Mouse (Mus musculus) forebrain, embryonic 16.5 days (tissue): ENCODE measurements around the gene Lelp1. TPM values are rescaled to one million over a fixed set of nuclear protein-coding genes. Genes with fewer than 3 reads are reported as not detected.

Experiments
- ATAC-seq: fragments of 200-750 bp; cut with Nextera tagmentation; 2 replicates; pipeline ENCODE4 v1.8.0; 2017; ENCODE audit warnings: mild to moderate bottlenecking, moderate library complexity
- H3K27ac ChIP-seq: fragments of 300-500 bp; sonication (generic); 2 replicates; pipeline ENCODE4 v1.5.1; 2014; ENCODE audit warnings: low read length, control low read depth
- H3K27me3 ChIP-seq: fragments of 300-500 bp; sonication (generic); replicated peaks from 2 replicates; pipeline ENCODE4 v1.6.1; 2014; ENCODE audit warnings: low read length; ENCODE audit not compliant: control insufficient read depth, insufficient read depth
- H3K36me3 ChIP-seq: fragments of 300-500 bp; sonication (generic); 2 replicates; pipeline ENCODE4 v1.6.1; 2014; ENCODE audit not compliant: control insufficient read depth, insufficient read depth
- H3K4me1 ChIP-seq: fragments of 300-500 bp; sonication (generic); replicated peaks from 2 replicates; pipeline ENCODE4 v1.6.1; 2014; ENCODE audit warnings: low read length; ENCODE audit not compliant: control insufficient read depth, insufficient read depth
- H3K4me2 ChIP-seq: fragments of 300-500 bp; sonication (generic); 2 replicates; pipeline ENCODE4 v1.6.1; 2014; ENCODE audit warnings: mild to moderate bottlenecking, low read length, control low read depth
- H3K4me3 ChIP-seq: fragments of 300-500 bp; sonication (generic); replicated peaks from 2 replicates; pipeline ENCODE4 v1.5.1; 2014; ENCODE audit warnings: mild to moderate bottlenecking, low read length, control low read depth
- H3K9ac ChIP-seq: fragments of 300-500 bp; sonication (generic); replicated peaks from 2 replicates; pipeline ENCODE4 v1.6.1; 2014; ENCODE audit warnings: low read depth, low read length, control low read depth
- H3K9me3 ChIP-seq: fragments of 300-500 bp; sonication (generic); 2 replicates; pipeline ENCODE4 v1.6.1; 2016; ENCODE audit warnings: low read length; ENCODE audit not compliant: control insufficient read depth
- WGBS: fragments of 180-500 bp; shearing (Covaris S2); extraction: QIAGEN DNeasy Blood & Tissue Kit; methylation state at CpG from one replicate; pipeline ENCODE4 v1.1.7; 2014; 5-methylcytosine and 5-hydroxymethylcytosine counted together
- polyA plus RNA-seq: library from polyadenylated mRNA; unstranded; fragments of >200 nt; fragmentation: Nextera tagmentation; extraction: Ambion mirVana; gene quantifications from 2 replicates; pipeline ENCODE4 v1.2.1, GENCODE M21; 2015

The Lelp1 gene
- not detected in 2 replicates for polyA plus RNA-seq

DNA sequence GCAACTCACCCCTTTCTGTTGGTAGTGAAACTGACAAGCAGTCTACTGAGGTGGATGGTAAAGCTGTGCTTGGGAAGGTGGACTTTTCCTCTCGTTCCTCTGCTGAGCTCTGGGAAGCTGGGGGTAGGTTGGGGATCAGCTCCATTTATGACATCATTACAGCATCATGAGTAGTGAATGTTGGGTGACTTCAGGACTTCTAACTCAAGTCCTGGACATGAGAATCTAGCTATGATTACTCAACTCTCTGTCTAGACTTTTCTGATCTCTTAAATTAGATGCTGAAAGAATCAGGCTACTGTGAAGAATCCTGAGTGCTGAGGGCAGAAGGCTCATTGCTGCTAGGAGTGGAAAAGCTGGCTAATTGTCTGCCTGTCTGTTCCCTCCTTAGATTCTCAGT lies at the start of gene Lelp1:
Lelp1 (minus strand) TSS at position 101 of the 400 bp plus-strand sequence.
- WGBS, result 79% methylated on average over 1 of the region's 1 CpGs
- ATAC-seq, result no peak
- Histone ChIP-seq H3K27me3 (no peaks in the 10 kb centered on the region), H3K9ac (no peak within 1 kb of the TSS), H3K4me2 (no peak within 1 kb of the TSS), H3K27ac (no peak within 1 kb of the TSS), H3K36me3 (no peaks in the 10 kb centered on the region), H3K4me3 (no peak within 1 kb of the TSS), H3K4me1 (no peaks in the 10 kb centered on the region), H3K9me3 (no peaks in the 10 kb centered on the region)

DNA sequence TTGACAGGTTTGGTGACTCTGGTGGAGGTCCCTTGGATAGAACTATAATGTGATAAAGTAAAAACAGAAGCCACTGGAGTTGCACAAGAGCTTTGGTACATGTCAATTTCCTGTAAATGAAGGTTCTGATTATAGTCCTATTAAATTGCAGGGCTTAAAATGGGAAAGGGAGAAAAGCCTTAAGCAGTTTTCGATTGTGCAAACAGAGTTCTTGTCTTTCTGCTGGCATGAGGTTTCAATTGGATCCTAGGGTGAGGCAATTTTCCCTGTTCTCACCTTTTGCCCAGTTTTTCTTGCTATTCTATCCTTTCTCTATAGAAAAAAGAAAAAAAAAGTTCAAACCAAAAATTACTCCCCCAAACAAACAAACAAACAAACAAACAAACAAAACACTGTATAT lies 34.3 kb upstream of the Lelp1 start:
- Histone ChIP-seq H3K4me3 (no peak overlapping the region), H3K4me1 (no peaks in the 10 kb centered on the region), H3K27me3 (no peaks in the 10 kb centered on the region), H3K27ac (no peak overlapping the region), H3K36me3 (no peaks in the 10 kb centered on the region), H3K9me3 (no peaks in the 10 kb centered on the region), H3K4me2 (no peak overlapping the region), H3K9ac (no peak overlapping the region)
- ATAC-seq, result no peak
- WGBS, result 76% methylated on average over 1 of the region's 1 CpGs

DNA sequence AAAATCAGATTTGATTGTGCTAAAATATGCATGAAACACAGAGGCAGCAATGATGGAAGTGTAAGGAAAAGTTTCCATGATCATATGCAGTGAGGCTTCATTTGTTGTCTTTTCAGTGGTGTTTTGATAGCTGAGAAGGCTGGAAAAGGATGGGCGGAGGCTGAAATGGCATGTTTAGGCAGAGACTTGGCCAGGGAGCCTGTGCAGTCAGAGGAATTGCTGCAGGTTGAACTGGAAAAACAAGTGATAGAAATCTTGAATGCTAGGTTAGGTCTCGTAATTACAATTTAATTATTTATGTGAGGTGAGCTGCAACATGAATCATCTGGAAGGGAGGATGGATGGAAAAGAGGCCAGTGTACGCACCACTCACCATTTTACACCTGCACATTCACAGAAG lies 27.3 kb upstream of the Lelp1 start:
- Histone ChIP-seq H3K4me3 (no peak overlapping the region), H3K27me3 (no peaks in the 10 kb centered on the region), H3K27ac (no peak overlapping the region), H3K4me1 (no peaks in the 10 kb centered on the region), H3K9me3 (no peaks in the 10 kb centered on the region), H3K4me2 (no peak overlapping the region), H3K36me3 (no peaks in the 10 kb centered on the region), H3K9ac (no peak overlapping the region)
- ATAC-seq, result no peak
- WGBS, result 90% methylated on average over 3 of the region's 3 CpGs

DNA sequence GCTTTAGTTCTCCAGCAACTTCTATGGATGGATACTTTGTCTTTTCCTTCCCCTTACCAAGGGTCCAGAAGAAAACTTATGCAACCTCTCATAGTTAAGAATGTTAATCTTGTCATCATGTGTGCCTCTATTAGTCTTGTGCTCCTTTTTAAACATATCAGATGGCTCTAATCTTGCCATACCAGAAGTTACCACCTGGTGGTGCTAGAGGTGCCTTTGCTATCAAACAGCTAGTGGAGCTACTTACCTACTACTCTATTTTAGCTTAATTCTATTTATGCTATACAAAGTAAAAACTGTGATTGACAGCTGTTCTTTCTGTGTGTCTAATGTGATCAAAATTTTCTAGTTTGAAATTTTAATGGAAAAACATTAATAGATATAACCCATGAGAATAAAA lies 10.8 kb upstream of the Lelp1 start:
- H3K9me3 ChIP-seq, result no peaks in the 10 kb centered on the region
- peak; percentile 46 for ATAC-seq

DNA sequence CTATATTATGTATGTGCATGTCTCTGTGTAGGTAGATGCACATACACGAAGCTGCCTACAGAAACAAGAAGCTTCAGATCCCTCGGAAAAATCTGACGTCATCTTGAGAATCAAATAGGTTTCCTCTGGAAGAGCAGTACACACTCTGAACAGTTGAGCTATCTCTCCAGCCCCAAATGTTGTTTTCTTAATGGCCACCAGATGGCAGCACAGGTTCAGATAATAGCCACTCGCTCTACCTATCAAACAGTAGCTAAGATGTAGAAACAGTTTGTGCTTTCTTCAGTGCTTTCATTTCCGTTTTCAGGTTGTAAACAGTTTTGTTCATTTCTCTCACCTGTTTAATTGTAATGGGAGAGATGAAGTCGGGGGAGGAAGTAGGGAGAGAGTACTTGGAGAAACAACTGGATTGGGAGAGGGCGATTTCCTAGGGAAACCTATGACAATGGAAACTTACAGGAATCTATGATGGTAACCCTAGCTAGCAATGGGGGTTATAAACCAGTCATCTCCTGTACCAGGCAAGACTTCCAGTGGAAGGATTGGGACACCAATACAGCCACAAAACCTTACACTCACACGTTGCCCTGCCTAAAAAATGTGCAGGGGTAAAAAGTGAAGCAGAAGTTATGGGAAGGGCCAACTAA lies 8.2 kb upstream of the Lelp1 start:
- no peak overlapping the region for H3K4me3 ChIP-seq
- 0 out of 2 replicates have a peak, but pooled peaks cover 2% of the 10 kb centered on the region for H3K4me1 ChIP-seq
- no peaks in the 10 kb centered on the region for H3K36me3 ChIP-seq
- peak; percentile 97 for ATAC-seq
- no peak overlapping the region for H3K4me2 ChIP-seq
- 24% methylated on average over 8 of the region's 8 CpGs for WGBS
- H3K27ac ChIP-seq, result no peak overlapping the region
- no peak overlapping the region for H3K9ac ChIP-seq
- H3K27me3 ChIP-seq, result no peaks in the 10 kb centered on the region
- no peaks in the 10 kb centered on the region for H3K9me3 ChIP-seq

More for the DNA sequence above, 10.8 kb upstream of the Lelp1 start:
- Histone ChIP-seq H3K4me1 (0 out of 2 replicates have a peak, but pooled peaks cover 2% of the 10 kb centered on the region), H3K27me3 (no peaks in the 10 kb centered on the region), H3K36me3 (no peaks in the 10 kb centered on the region), H3K9ac (no peak overlapping the region), H3K27ac (no peak overlapping the region), H3K4me3 (no peak overlapping the region), H3K4me2 (no peak overlapping the region)

DNA sequence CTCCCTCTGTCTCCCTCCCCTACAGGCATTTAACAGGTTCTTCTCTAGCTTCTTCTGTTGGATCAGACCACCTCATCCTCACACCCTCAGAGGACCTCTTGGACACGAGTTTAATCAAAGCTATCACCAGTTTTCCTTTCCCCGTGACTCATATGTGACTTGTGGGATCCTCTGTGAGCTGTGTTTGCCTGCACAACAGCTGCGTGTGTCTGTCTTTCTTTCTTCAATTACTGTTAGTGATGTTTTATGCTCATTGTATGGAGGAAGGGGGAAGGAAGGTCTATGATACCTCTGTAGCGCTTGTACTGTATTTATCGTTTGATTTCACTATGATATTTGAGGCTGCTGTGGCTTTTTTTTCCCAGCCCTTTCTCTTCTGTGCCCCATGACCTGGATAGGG lies 5.4 kb upstream of the Lelp1 start:
- Histone ChIP-seq H3K36me3 (no peaks in the 10 kb centered on the region), H3K9ac (no peak overlapping the region), H3K27me3 (no peaks in the 10 kb centered on the region), H3K9me3 (no peaks in the 10 kb centered on the region), H3K4me3 (no peak overlapping the region), H3K4me2 (no peak overlapping the region), H3K4me1 (0 out of 2 replicates have a peak, but pooled peaks cover 2% of the 10 kb centered on the region), H3K27ac (no peak overlapping the region)
- no peak for ATAC-seq
- WGBS, result 85% methylated on average over 5 of the region's 5 CpGs

DNA sequence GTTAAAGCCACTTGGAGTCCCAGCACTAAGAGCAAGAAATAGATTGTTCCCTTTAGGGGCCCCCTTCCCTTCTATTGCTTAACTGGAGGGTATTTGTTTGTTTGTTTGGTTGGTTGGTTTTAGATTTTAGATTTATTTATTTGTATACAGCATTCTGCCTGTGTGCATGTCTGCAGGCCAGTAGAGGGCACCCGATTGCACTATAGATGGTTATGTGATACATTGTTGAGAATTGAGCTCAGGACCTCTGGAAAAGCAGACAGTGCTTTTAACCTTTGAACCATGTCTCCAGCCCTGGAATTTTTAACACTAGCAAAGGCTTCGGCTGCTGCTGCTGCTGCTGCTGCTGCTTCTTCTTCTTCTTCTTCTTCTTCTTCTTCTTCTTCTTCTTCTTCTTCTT lies 4.9 kb upstream of the Lelp1 start:
- Histone ChIP-seq H3K9me3 (no peaks in the 10 kb centered on the region), H3K27ac (no peak overlapping the region), H3K4me3 (no peak overlapping the region), H3K27me3 (no peaks in the 10 kb centered on the region), H3K4me1 (0 out of 2 replicates have a peak, but pooled peaks cover 2% of the 10 kb centered on the region), H3K4me2 (no peak overlapping the region), H3K36me3 (no peaks in the 10 kb centered on the region), H3K9ac (no peak overlapping the region)
- no peak for ATAC-seq
- WGBS, result 54% methylated on average over 2 of the region's 2 CpGs

DNA sequence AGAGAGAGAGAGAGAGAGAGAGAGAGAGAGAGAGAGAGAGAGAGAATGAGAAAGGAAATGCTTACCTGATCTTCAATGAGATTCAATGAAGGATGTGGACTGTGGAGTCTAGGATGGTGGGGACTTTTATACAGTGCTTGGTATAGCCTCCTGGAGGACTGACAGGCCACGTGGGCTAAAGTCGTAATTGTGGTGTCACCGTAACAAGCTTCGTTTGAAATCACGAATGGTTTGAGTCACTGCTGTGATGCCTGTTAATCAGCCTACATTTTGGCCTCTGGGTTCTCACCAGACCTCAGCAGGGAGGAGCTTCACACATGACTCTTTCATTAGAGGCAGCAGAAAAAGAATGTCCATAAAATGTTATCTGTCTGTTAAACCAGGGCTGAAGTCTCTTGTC lies 18.7 kb downstream of the Lelp1 start, which contains the start of gene Prr9:
Prr9 (minus strand) TSS at position 101 of the 400 bp plus-strand sequence.
- WGBS, result 80% methylated on average over 5 of the region's 5 CpGs
- H3K4me1 ChIP-seq, result no peaks in the 10 kb centered on the region
- H3K4me2 ChIP-seq, result no peak within 1 kb of the TSS

DNA sequence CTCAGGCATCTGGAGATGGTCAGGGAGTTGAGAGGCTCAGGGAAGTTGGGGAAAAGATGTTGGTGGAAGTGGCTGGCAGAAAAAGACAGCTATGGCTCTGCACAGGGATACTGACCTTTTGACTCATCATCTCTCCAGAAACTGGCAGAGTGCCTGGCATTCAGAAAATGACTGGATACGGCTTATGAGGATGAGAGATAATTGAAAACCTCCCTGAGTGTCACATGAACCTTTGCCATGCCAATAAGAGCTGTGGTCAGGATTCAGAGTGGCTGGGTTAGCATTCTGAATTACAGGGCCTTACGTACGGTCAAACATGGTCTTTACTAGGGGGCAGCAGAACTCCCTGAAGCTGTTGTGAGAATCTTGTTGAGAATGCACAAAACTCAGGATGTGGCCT lies 21.6 kb downstream of the Lelp1 start:
- Histone ChIP-seq H3K27ac (no peak overlapping the region), H3K4me2 (no peak overlapping the region), H3K36me3 (no peaks in the 10 kb centered on the region), H3K9me3 (no peaks in the 10 kb centered on the region), H3K9ac (no peak overlapping the region), H3K27me3 (no peaks in the 10 kb centered on the region), H3K4me1 (no peaks in the 10 kb centered on the region), H3K4me3 (no peak overlapping the region)
- no peak for ATAC-seq
- 81% methylated on average over 3 of the region's 3 CpGs for WGBS

More for the DNA sequence above, 18.7 kb downstream of the Lelp1 start, which contains the start of gene Prr9:
- Histone ChIP-seq H3K27me3 (no peaks in the 10 kb centered on the region), H3K9ac (no peak within 1 kb of the TSS), H3K4me3 (no peak within 1 kb of the TSS), H3K27ac (no peak within 1 kb of the TSS), H3K36me3 (no peaks in the 10 kb centered on the region), H3K9me3 (no peaks in the 10 kb centered on the region)
- ATAC-seq, result no peak
